Mouse (Mus musculus): Measurements from ENCODE around the gene Adamts20.

GRCm38 (mm10) chr15:94461166-94461565 lies 4.1 kb downstream of the Adamts20 start:
- no peak for TF ChIP-seq POLR2A (IDR thresholded peaks at IDR 0.05; ENCODE audit: control insufficient read depth, extremely low read depth, insufficient read depth, low read length, poor library complexity)
- TF ChIP-seq CTCF (IDR thresholded peaks at IDR 0.05; ENCODE audit: borderline replicate concordance, control insufficient read depth, extremely low read depth, insufficient read depth, low read length, poor library complexity) = no peak

Data from thymus, adult 2 months (tissue).